Mouse (Mus musculus) myocyte (in vitro differentiated cells): ENCODE data around the gene Gata2. TPM values are rescaled to one million over a fixed set of nuclear protein-coding genes. Genes with fewer than 3 reads are reported as not detected.

ENCODE experiments used
- H3K27me3 ChIP-seq: one replicate; pipeline ENCODE4 v1.6.1; 2011; ENCODE audit not compliant: control insufficient read depth, insufficient read depth, insufficient read length
- H3K36me3 ChIP-seq: one replicate; pipeline ENCODE4 v1.6.1; 2011; ENCODE audit not compliant: control insufficient read depth, insufficient read depth
- H3K4me2 ChIP-seq: one replicate; pipeline ENCODE4 v1.6.1; 2011; ENCODE audit warnings: low read depth, control low read depth
- H3K4me3 ChIP-seq: one replicate; pipeline ENCODE4 v1.5.1; 2011; ENCODE audit warnings: mild to moderate bottlenecking, control low read depth, moderate library complexity
- H3K79me2 ChIP-seq: one replicate; pipeline ENCODE4 v1.6.1; 2011; ENCODE audit not compliant: control insufficient read depth, insufficient read depth
- H3ac ChIP-seq: one replicate; pipeline ENCODE4 v1.6.1; 2011; ENCODE audit not compliant: control insufficient read depth, insufficient read length
- CEBPB ChIP-seq: IDR thresholded peaks from 2 replicates; pipeline ENCODE4 v1.6.1; 2011; ENCODE audit warnings: mild to moderate bottlenecking, moderate library complexity; ENCODE audit not compliant: poor library complexity, insufficient read depth, severe bottlenecking
- E2F4 ChIP-seq: IDR thresholded peaks from one replicate; pipeline ENCODE4 v1.6.1; 2011; ENCODE audit warnings: mild to moderate bottlenecking, control low read depth, moderate library complexity; ENCODE audit not compliant: insufficient read depth
- MAX ChIP-seq: IDR thresholded peaks from one replicate; pipeline ENCODE4 v1.6.1; 2011; ENCODE audit warnings: low read depth, mild to moderate bottlenecking, control low read depth
- MYOD1 ChIP-seq, 3 experiments: IDR thresholded peaks; one replicate each; pipeline ENCODE4 v1.6.1; 2011; ENCODE audit warnings: control low read depth in 2 of 3, low read depth in 2 of 3, mild to moderate bottlenecking in 2 of 3, moderate library complexity in 1 of 3; ENCODE audit not compliant: insufficient read length in 2 of 3, control insufficient read depth in 1 of 3
- MYOG ChIP-seq, 3 experiments: IDR thresholded peaks; one replicate each; pipeline ENCODE4 v1.6.1; 2011; ENCODE audit warnings: control low read depth in 2 of 3, low read depth in 2 of 3, mild to moderate bottlenecking in 2 of 3; ENCODE audit not compliant: insufficient read length in 2 of 3, control insufficient read depth in 1 of 3, insufficient read depth in 1 of 3
- POLR2A ChIP-seq: IDR thresholded peaks from one replicate; pipeline ENCODE4 v1.6.1; 2011; ENCODE audit warnings: low read depth, mild to moderate bottlenecking, control low read depth, moderate library complexity; ENCODE audit not compliant: insufficient read length
- POLR2AphosphoS2 ChIP-seq: IDR thresholded peaks from one replicate; pipeline ENCODE4 v1.6.1; 2011; ENCODE audit warnings: low read depth, control low read depth; ENCODE audit not compliant: insufficient read length
- REST ChIP-seq: IDR thresholded peaks from one replicate; pipeline ENCODE4 v1.6.1; 2011; ENCODE audit warnings: mild to moderate bottlenecking, control low read depth, moderate library complexity; ENCODE audit not compliant: insufficient read depth, insufficient read length
- SRF ChIP-seq: IDR thresholded peaks from one replicate; pipeline ENCODE4 v1.6.1; 2011; ENCODE audit warnings: low read depth; ENCODE audit not compliant: control insufficient read depth, insufficient read length
- TCF12 ChIP-seq: IDR thresholded peaks from one replicate; pipeline ENCODE4 v1.6.1; 2011; ENCODE audit warnings: mild to moderate bottlenecking, control low read depth; ENCODE audit not compliant: poor library complexity, insufficient read depth, severe bottlenecking
- TCF3 ChIP-seq: IDR thresholded peaks from one replicate; pipeline ENCODE4 v1.6.1; 2011; ENCODE audit warnings: low read depth, control low read depth; ENCODE audit not compliant: insufficient read length
- USF1 ChIP-seq: IDR thresholded peaks from one replicate; pipeline ENCODE4 v1.6.1; 2011; ENCODE audit warnings: low read depth, mild to moderate bottlenecking, control low read depth, moderate library complexity
- polyA plus RNA-seq: library from polyadenylated mRNA; unstranded; fragments of >200 nt; fragmentation: generic; extraction: Trizol; gene quantifications from one replicate; pipeline ENCODE4 v1.2.1, GENCODE M21; 2012; ENCODE audit warnings: missing spikeins

The Gata2 gene
- polyA plus RNA-seq, 1 experiment, result 19.3 TPM

GRCm38 (mm10) chr6:88216199-88216598 is 22.5 kb downstream of the Gata2 start:
- H3K4me2 ChIP-seq, result no peak overlapping the region
- H3K79me2 ChIP-seq, result no peaks in the 10 kb centered on the region
- H3K4me3 ChIP-seq, result no peak overlapping the region

GRCm38 (mm10) chr6:88219094-88219493 is 25.4 kb downstream of the Gata2 start:
- Histone ChIP-seq H3ac (no peak overlapping the region), H3K4me3 (no peak overlapping the region), H3K27me3 (peaks cover 10% of the 10 kb centered on the region), H3K4me2 (no peak overlapping the region), H3K36me3 (no peaks in the 10 kb centered on the region), H3K79me2 (no peaks in the 10 kb centered on the region)
- TF ChIP-seq TCF12 (no peak), REST (no peak), MYOG (IDR thresholded peaks at IDR 0.05; ENCODE audit: control insufficient read depth in 1 of 3, insufficient read depth in 1 of 3, insufficient read length in 2 of 3, low read depth in 2 of 3) (no peak)

More at GRCm38 (mm10) chr6:88216199-88216598, 22.5 kb downstream of the Gata2 start:
- H3K36me3 ChIP-seq, result no peaks in the 10 kb centered on the region
- no peak overlapping the region for H3ac ChIP-seq
- TF ChIP-seq CEBPB (no peak), POLR2AphosphoS2 (no peak), REST (no peak)
- peaks cover 6% of the 10 kb centered on the region for H3K27me3 ChIP-seq

- Histone ChIP-seq H3K27me3 (peaks cover 14% of the 10 kb centered on the region), H3K79me2 (no peaks in the 10 kb centered on the region), H3K4me3 (no peak within 1 kb of the TSS), H3ac (no peak within 1 kb of the TSS), H3K36me3 (no peaks in the 10 kb centered on the region), H3K4me2 (no peak within 1 kb of the TSS)
- no peak for TF ChIP-seq POLR2A
Observed at GRCm38 (mm10) chr6:88221968-88222367, 28.3 kb downstream of the Gata2 start, which contains the start of gene Dnajb8. Dnajb8 (plus strand) TSS chr6:88222268.

GRCm38 (mm10) chr6:88226570-88226994 is 32.9 kb downstream of the Gata2 start:
- no peak overlapping the region for H3K4me3 ChIP-seq
- H3K4me2 ChIP-seq, result no peak overlapping the region
- no peak overlapping the region for H3ac ChIP-seq
- no peaks in the 10 kb centered on the region for H3K36me3 ChIP-seq
- no peaks in the 10 kb centered on the region for H3K79me2 ChIP-seq
- H3K27me3 ChIP-seq, result peaks cover 25% of the 10 kb centered on the region
- TF ChIP-seq MYOD1 (IDR thresholded peaks at IDR 0.05; ENCODE audit: control insufficient read depth in 1 of 3, insufficient read length in 2 of 3, low read depth in 2 of 3) (no peak), REST (no peak), MAX (no peak), USF1 (no peak), SRF (no peak), POLR2A (no peak), CEBPB (no peak), TCF12 (no peak), TCF3 (no peak), MYOG (IDR thresholded peaks at IDR 0.05; ENCODE audit: control insufficient read depth in 1 of 3, insufficient read depth in 1 of 3, insufficient read length in 2 of 3, low read depth in 2 of 3) (no peak), E2F4 (no peak), POLR2AphosphoS2 (no peak)

- H3K36me3 ChIP-seq, result no peaks in the 10 kb centered on the region
- no peak for TF ChIP-seq SRF
- no peak for TF ChIP-seq MYOG (IDR thresholded peaks at IDR 0.05; ENCODE audit: control insufficient read depth in 1 of 3, insufficient read depth in 1 of 3, insufficient read length in 2 of 3, low read depth in 2 of 3)
- no peak for TF ChIP-seq E2F4
- TF ChIP-seq MYOD1 (IDR thresholded peaks at IDR 0.05; ENCODE audit: control insufficient read depth in 1 of 3, insufficient read length in 2 of 3, low read depth in 2 of 3), result no peak
- TF ChIP-seq MAX, result no peak
- no peak for TF ChIP-seq TCF3
- TF ChIP-seq REST, result no peak
- TF ChIP-seq POLR2AphosphoS2, result no peak
- TF ChIP-seq POLR2A, result no peak
- no peak for TF ChIP-seq CEBPB
- TF ChIP-seq TCF12, result no peak
- TF ChIP-seq USF1, result no peak
- H3K27me3 ChIP-seq, result peaks cover 28% of the 10 kb centered on the region
- no peak overlapping the region for H3ac ChIP-seq
- no peak overlapping the region for H3K4me2 ChIP-seq
- H3K79me2 ChIP-seq, result no peaks in the 10 kb centered on the region
- H3K4me3 ChIP-seq, result no peak overlapping the region
Observed at GRCm38 (mm10) chr6:88227537-88227936, 33.8 kb downstream of the Gata2 start.

GRCm38 (mm10) chr6:88229221-88229620 is 35.5 kb downstream of the Gata2 start:
- H3K4me2 ChIP-seq, result no peak overlapping the region
- no peak for TF ChIP-seq USF1
- no peak for TF ChIP-seq TCF12
- TF ChIP-seq TCF3, result no peak
- TF ChIP-seq MYOG (IDR thresholded peaks at IDR 0.05; ENCODE audit: control insufficient read depth in 1 of 3, insufficient read depth in 1 of 3, insufficient read length in 2 of 3, low read depth in 2 of 3), result no peak
- TF ChIP-seq MYOD1 (IDR thresholded peaks at IDR 0.05; ENCODE audit: control insufficient read depth in 1 of 3, insufficient read length in 2 of 3, low read depth in 2 of 3), result no peak
- no peak for TF ChIP-seq MAX
- no peak for TF ChIP-seq E2F4
- no peak for TF ChIP-seq CEBPB
- TF ChIP-seq REST, result no peak
- H3K36me3 ChIP-seq, result no peaks in the 10 kb centered on the region
- no peaks in the 10 kb centered on the region for H3K79me2 ChIP-seq
- no peak overlapping the region for H3K4me3 ChIP-seq
- peaks cover 43% of the 10 kb centered on the region for H3K27me3 ChIP-seq
- H3ac ChIP-seq, result no peak overlapping the region
